Mouse (Mus musculus) G1E (cell line): Measurements from ENCODE around the gene Cfap157.

ENCODE experiments used
- CTCF ChIP-seq: IDR thresholded peaks from 2 replicates; pipeline ENCODE4 v1.5.1; 2012; ENCODE audit warnings: low read depth, low read length, inconsistent platforms, mixed read lengths
- GATA1 ChIP-seq: IDR thresholded peaks from 2 replicates; pipeline ENCODE4 v1.6.1; 2012; ENCODE audit warnings: borderline replicate concordance, low read length, inconsistent platforms, mixed read lengths

GRCm38 (mm10) chr2:32767241-32767640 is 17.0 kb downstream of the Cfap157 start:
- no peak for TF ChIP-seq GATA1
- no peak for TF ChIP-seq CTCF
